Mouse (Mus musculus): ENCODE results near the gene Slc25a48. TPM values are rescaled to one million over a fixed set of nuclear protein-coding genes. Genes with fewer than 3 reads are reported as not detected.

Slc25a48 gene
- polyA plus RNA-seq, 1 experiment from 2014 or later = 0.09 TPM

GRCm38 (mm10) chr13:56419538-56419937 is 18.6 kb upstream of the Slc25a48 start:
- 63% methylated on average over 6 of the region's 6 CpGs for WGBS
- Histone ChIP-seq H3K27me3 (ENCODE audit: control insufficient read depth, insufficient read depth, low read length) (no peaks in the 10 kb centered on the region), H3K27ac (ENCODE audit: low read length) (no peak overlapping the region), H3K4me2 (replicated peaks; ENCODE audit: low read depth, low read length) (no peak overlapping the region), H3K9me3 (ENCODE audit: control insufficient read depth, low read depth, low read length) (no peaks in the 10 kb centered on the region), H3K4me3 (ENCODE audit: low read depth, low read length) (no peak overlapping the region), H3K4me1 (ENCODE audit: control insufficient read depth, insufficient read depth, low read length) (peaks cover 9% of the 10 kb centered on the region; the same call in 1 of the 2 replicates), H3K36me3 (ENCODE audit: control insufficient read depth, insufficient read depth, low read length) (no peaks in the 10 kb centered on the region), H3K9ac (replicated peaks; ENCODE audit: low read depth, low read length) (no peak overlapping the region)
- ATAC-seq (ENCODE audit: insufficient number of reproducible peaks, insufficient read depth, low FRiP score, low read depth) = no peak

- Histone ChIP-seq H3K27ac (ENCODE audit: low read length) (no peak overlapping the region), H3K9ac (replicated peaks; ENCODE audit: low read depth, low read length) (no peak overlapping the region)
Measured at GRCm38 (mm10) chr13:56422072-56422723, 16.0 kb upstream of the Slc25a48 start.

DNA sequence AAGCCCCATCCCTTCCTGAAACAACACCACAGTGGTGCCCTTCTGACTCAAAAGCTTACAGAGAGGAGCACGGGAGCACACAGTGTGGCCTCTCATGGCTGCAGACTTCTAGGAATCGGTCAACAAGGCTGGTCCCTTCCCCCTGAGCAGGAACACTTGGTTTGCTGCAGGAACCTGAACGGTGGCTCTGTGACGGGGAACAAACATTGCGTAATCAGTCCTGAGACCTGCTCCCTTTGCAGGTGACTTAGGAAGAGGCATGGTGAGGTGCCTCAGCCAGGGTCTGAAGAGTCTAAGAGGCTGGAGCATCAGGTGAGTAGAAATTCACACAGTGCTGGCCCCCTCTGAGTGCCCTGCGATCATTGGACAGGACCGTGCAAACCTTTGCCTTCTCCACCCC is 12.2 kb upstream of the Slc25a48 start:
- Histone ChIP-seq H3K4me3 (ENCODE audit: low read depth, low read length) (no peak overlapping the region), H3K4me2 (replicated peaks; ENCODE audit: low read depth, low read length) (no peak overlapping the region), H3K27ac (ENCODE audit: low read length) (no peak overlapping the region), H3K27me3 (ENCODE audit: control insufficient read depth, insufficient read depth, low read length) (no peaks in the 10 kb centered on the region), H3K9me3 (ENCODE audit: control insufficient read depth, low read depth, low read length) (no peaks in the 10 kb centered on the region), H3K36me3 (ENCODE audit: control insufficient read depth, insufficient read depth, low read length) (no peaks in the 10 kb centered on the region), H3K4me1 (ENCODE audit: control insufficient read depth, insufficient read depth, low read length) (no peaks in the 10 kb centered on the region), H3K9ac (replicated peaks; ENCODE audit: low read depth, low read length) (no peak overlapping the region)
- no peak for ATAC-seq (ENCODE audit: insufficient number of reproducible peaks, insufficient read depth, low FRiP score, low read depth)
- 80% methylated on average over 7 of the region's 7 CpGs for WGBS

More at GRCm38 (mm10) chr13:56422072-56422723, 16.0 kb upstream of the Slc25a48 start:
- Histone ChIP-seq H3K4me3 (ENCODE audit: low read depth, low read length) (no peak overlapping the region), H3K4me2 (replicated peaks; ENCODE audit: low read depth, low read length) (no peak overlapping the region), H3K36me3 (ENCODE audit: control insufficient read depth, insufficient read depth, low read length) (no peaks in the 10 kb centered on the region), H3K9me3 (ENCODE audit: control insufficient read depth, low read depth, low read length) (no peaks in the 10 kb centered on the region), H3K4me1 (ENCODE audit: control insufficient read depth, insufficient read depth, low read length) (peaks cover 9% of the 10 kb centered on the region; the same call in 1 of the 2 replicates), H3K27me3 (ENCODE audit: control insufficient read depth, insufficient read depth, low read length) (no peaks in the 10 kb centered on the region)
- ATAC-seq (ENCODE audit: insufficient number of reproducible peaks, insufficient read depth, low FRiP score, low read depth) = 0 out of 2 replicates have a peak, but pooled peaks have one; percentile 43
- WGBS = 18% methylated on average over 16 of the region's 16 CpGs

GRCm38 (mm10) chr13:56426365-56426764 is 11.8 kb upstream of the Slc25a48 start, which contains the start of gene Gm3045:
Gm3045 (plus strand) TSS chr13:56426594.
- Histone ChIP-seq H3K9ac (replicated peaks; ENCODE audit: low read depth, low read length) (no peak within 1 kb of the TSS), H3K9me3 (ENCODE audit: control insufficient read depth, low read depth, low read length) (no peaks in the 10 kb centered on the region), H3K27ac (ENCODE audit: low read length) (no peak within 1 kb of the TSS), H3K36me3 (ENCODE audit: control insufficient read depth, insufficient read depth, low read length) (no peaks in the 10 kb centered on the region), H3K4me1 (ENCODE audit: control insufficient read depth, insufficient read depth, low read length) (no peaks in the 10 kb centered on the region), H3K4me3 (ENCODE audit: low read depth, low read length) (no peak within 1 kb of the TSS), H3K27me3 (ENCODE audit: control insufficient read depth, insufficient read depth, low read length) (no peaks in the 10 kb centered on the region), H3K4me2 (replicated peaks; ENCODE audit: low read depth, low read length) (no peak within 1 kb of the TSS)
- WGBS = 66% methylated on average over 4 of the region's 4 CpGs
- no peak for ATAC-seq (ENCODE audit: insufficient number of reproducible peaks, insufficient read depth, low FRiP score, low read depth)

DNA sequence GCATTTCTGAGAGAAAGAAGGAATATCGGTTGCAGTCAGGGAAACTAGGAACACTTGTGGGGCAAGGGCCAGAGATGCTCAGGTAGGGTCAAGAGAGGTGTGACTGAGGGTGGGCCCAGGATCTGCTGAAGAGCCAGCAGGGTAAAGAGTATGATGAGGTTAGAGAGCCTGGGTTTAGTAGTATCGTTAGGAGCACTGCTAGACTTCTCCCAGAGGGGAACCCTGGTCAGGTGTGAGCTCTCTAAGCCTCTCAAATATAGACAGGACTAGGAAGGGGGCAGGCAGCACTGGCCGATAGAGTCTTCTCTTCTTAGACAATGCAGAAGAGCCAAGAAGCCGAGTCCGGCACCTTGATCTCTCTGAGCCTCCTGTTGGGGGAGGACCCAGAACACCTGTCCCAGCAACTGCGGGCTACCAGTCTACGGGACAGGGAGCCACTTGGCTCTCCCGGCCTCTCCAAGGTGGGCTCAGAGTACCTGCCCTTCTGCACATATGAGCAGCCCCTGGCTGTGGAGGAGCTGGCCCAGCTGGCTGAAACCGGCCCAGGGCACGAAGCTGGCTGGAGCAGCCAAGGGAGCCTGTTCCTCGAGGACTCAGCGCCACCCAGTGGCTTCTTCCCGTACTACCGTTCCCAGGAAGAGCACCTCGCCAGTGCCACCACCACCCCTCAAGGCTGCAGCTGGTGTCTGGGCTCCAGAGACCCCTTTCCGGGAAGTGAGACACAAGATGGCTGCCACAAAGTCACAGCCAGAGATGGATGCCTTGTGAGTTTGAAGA is 9.2 kb upstream of the Slc25a48 start:
- Histone ChIP-seq H3K27ac (ENCODE audit: low read length) (no peak overlapping the region), H3K27me3 (ENCODE audit: control insufficient read depth, insufficient read depth, low read length) (no peaks in the 10 kb centered on the region), H3K4me1 (ENCODE audit: control insufficient read depth, insufficient read depth, low read length) (no peaks in the 10 kb centered on the region), H3K4me2 (replicated peaks; ENCODE audit: low read depth, low read length) (no peak overlapping the region), H3K9ac (replicated peaks; ENCODE audit: low read depth, low read length) (no peak overlapping the region), H3K4me3 (ENCODE audit: low read depth, low read length) (no peak overlapping the region), H3K9me3 (ENCODE audit: control insufficient read depth, low read depth, low read length) (no peaks in the 10 kb centered on the region), H3K36me3 (ENCODE audit: control insufficient read depth, insufficient read depth, low read length) (no peaks in the 10 kb centered on the region)
- peak; percentile 75 for ATAC-seq (ENCODE audit: insufficient number of reproducible peaks, insufficient read depth, low FRiP score, low read depth)
- whole genome bisulfite sequencing = 31% methylated on average over 16 of the region's 16 CpGs

- H3K27me3 ChIP-seq (ENCODE audit: control insufficient read depth, insufficient read depth, low read length) = no peaks in the 10 kb centered on the region
- H3K36me3 ChIP-seq (ENCODE audit: control insufficient read depth, insufficient read depth, low read length) = no peaks in the 10 kb centered on the region
- H3K9ac ChIP-seq (replicated peaks; ENCODE audit: low read depth, low read length) = no peak overlapping the region
- H3K4me3 ChIP-seq (ENCODE audit: low read depth, low read length) = no peak overlapping the region
- no peaks in the 10 kb centered on the region for H3K4me1 ChIP-seq (ENCODE audit: control insufficient read depth, insufficient read depth, low read length)
- ATAC-seq (ENCODE audit: insufficient number of reproducible peaks, insufficient read depth, low FRiP score, low read depth) = no peak
- no peaks in the 10 kb centered on the region for H3K9me3 ChIP-seq (ENCODE audit: control insufficient read depth, low read depth, low read length)
- H3K4me2 ChIP-seq (replicated peaks; ENCODE audit: low read depth, low read length) = no peak overlapping the region
- WGBS = 87% methylated on average over 11 of the region's 12 CpGs
- H3K27ac ChIP-seq (ENCODE audit: low read length) = no peak overlapping the region
Measured at GRCm38 (mm10) chr13:56432496-56432895, 5.7 kb upstream of the Slc25a48 start.

DNA sequence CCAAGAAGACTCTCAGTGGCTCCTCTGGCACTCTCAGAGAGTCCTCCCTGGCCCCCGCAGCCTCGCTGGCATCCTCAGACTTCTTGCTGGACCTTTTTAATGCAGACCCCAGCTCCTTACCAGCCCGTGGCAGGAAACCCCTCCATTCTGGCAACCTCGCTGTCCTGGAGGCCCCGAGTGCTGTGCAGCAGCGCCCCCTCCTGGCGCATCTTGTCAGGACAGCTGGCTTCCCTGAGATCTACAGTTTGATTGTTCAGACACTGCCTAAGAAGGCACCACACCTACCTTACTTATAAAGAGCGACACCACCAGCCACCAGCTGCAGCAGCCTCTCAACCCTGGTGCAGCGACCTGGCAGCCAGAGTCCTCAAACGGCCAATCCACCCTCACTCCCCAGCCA is 4.7 kb upstream of the Slc25a48 start:
- Histone ChIP-seq H3K9ac (replicated peaks; ENCODE audit: low read depth, low read length) (no peak overlapping the region), H3K4me2 (replicated peaks; ENCODE audit: low read depth, low read length) (no peak overlapping the region), H3K27me3 (ENCODE audit: control insufficient read depth, insufficient read depth, low read length) (peaks cover 8% of the 10 kb centered on the region; the same call in 1 of the 2 replicates), H3K9me3 (ENCODE audit: control insufficient read depth, low read depth, low read length) (no peaks in the 10 kb centered on the region), H3K36me3 (ENCODE audit: control insufficient read depth, insufficient read depth, low read length) (no peaks in the 10 kb centered on the region), H3K4me3 (ENCODE audit: low read depth, low read length) (no peak overlapping the region), H3K27ac (ENCODE audit: low read length) (no peak overlapping the region), H3K4me1 (ENCODE audit: control insufficient read depth, insufficient read depth, low read length) (0 out of 2 replicates have a peak, but pooled peaks cover 3% of the 10 kb centered on the region)
- WGBS = 15% methylated on average over 10 of the region's 10 CpGs
- ATAC-seq (ENCODE audit: insufficient number of reproducible peaks, insufficient read depth, low FRiP score, low read depth) = no peak

DNA sequence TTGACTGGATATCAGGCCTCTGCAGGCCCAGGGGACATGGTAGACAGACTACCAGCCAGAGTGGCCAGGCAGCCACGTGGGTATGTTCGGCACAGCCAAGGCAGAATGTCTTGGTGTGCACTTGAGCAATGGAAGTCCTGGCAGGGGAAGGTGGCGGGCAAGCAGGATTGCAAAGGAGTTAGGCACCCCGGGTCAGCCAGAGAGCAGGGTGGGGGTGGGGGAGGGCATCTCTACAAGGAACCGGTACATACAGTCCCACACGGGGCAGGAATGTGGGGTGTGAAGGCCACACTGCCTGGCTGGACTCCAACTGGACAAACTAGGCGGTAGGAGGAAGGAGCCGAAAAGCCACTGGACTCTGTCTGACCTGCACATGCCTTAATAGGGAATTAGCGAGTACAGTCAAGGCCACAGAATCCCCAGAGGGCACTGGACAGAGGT is 3.8 kb upstream of the Slc25a48 start:
- WGBS = 85% methylated on average over 9 of the region's 9 CpGs
- H3K36me3 ChIP-seq (ENCODE audit: control insufficient read depth, insufficient read depth, low read length) = no peaks in the 10 kb centered on the region
- no peak overlapping the region for H3K27ac ChIP-seq (ENCODE audit: low read length)
- H3K4me1 ChIP-seq (ENCODE audit: control insufficient read depth, insufficient read depth, low read length) = 0 out of 2 replicates have a peak, but pooled peaks cover 8% of the 10 kb centered on the region
- H3K4me3 ChIP-seq (ENCODE audit: low read depth, low read length) = no peak overlapping the region
- no peak for ATAC-seq (ENCODE audit: insufficient number of reproducible peaks, insufficient read depth, low FRiP score, low read depth)
- no peaks in the 10 kb centered on the region for H3K9me3 ChIP-seq (ENCODE audit: control insufficient read depth, low read depth, low read length)
- no peak overlapping the region for H3K4me2 ChIP-seq (replicated peaks; ENCODE audit: low read depth, low read length)
- H3K9ac ChIP-seq (replicated peaks; ENCODE audit: low read depth, low read length) = no peak overlapping the region
- peaks cover 16% of the 10 kb centered on the region; the same call in 1 of the 2 replicates for H3K27me3 ChIP-seq (ENCODE audit: control insufficient read depth, insufficient read depth, low read length)

All from stomach, embryonic 14.5 days (tissue).